Mouse (Mus musculus) lung, postnatal 0 days (tissue): ENCODE data around the gene Snrnp48.

Experiments
- CTCF ChIP-seq: IDR thresholded peaks from 2 replicates; pipeline ENCODE4 v1.5.1; 2016; ENCODE audit warnings: antibody characterized with exemption, mild to moderate bottlenecking
- EP300 ChIP-seq: IDR thresholded peaks from 2 replicates; pipeline ENCODE4 v1.6.1; 2016; ENCODE audit warnings: antibody characterized with exemption, mild to moderate bottlenecking, control low read depth

DNA sequence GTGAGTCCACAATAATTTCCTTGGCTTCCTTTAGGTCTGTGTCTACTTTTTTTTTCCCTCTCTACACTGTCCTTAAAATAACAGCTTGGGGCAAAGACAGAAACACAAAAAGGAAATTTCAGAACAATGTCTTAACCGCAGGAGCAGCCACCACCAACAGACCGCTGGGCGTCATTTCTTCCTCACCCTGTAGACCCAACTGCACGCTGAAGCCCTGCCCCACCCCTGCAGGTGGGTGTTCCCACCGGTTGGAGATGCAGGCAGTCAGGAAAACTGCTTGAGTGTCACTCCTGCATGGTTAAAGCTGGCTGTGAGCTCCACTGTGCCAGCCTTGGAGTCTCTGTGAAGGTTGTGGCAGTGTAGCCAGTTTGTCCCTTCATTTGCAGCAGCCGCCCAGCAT, 47.1 kb upstream of the Snrnp48 start:
- TF ChIP-seq EP300 (no peak), CTCF (no peak)
